Mouse (Mus musculus): ENCODE data around the gene Olfr414. TPM values are rescaled to one million over a fixed set of nuclear protein-coding genes. Genes with fewer than 3 reads are reported as not detected.

Gene Olfr414
- polyA plus RNA-seq, 1 experiment from 2014 or later = not detected

Other genes starting within 250 kb of the Olfr414 start
- gene Olfr419, start 172.0 kb upstream of the Olfr414 start, polyA plus RNA-seq (2015; fragmentation: Nextera tagmentation; extraction: Ambion mirVana) = not detected in 2 replicates
- 0.22 TPM in 1 of 2 replicates, not detected in the other for gene Mptx1, start 93.5 kb upstream of the Olfr414 start, polyA plus RNA-seq (2015; fragmentation: Nextera tagmentation; extraction: Ambion mirVana)
- not detected in 2 replicates for gene Olfr417, start 58.9 kb upstream of the Olfr414 start, polyA plus RNA-seq (2015; fragmentation: Nextera tagmentation; extraction: Ambion mirVana)
- gene Olfr248, start 33.0 kb upstream of the Olfr414 start, polyA plus RNA-seq (2015; fragmentation: Nextera tagmentation; extraction: Ambion mirVana) = not detected in 2 replicates
- not detected in 2 replicates for gene Olfr220, start 18.0 kb downstream of the Olfr414 start, polyA plus RNA-seq (2015; fragmentation: Nextera tagmentation; extraction: Ambion mirVana)
- 0.59 and 0.95 TPM in 2 replicates for gene Fmn2, start 77.8 kb downstream of the Olfr414 start, polyA plus RNA-seq (2015; fragmentation: Nextera tagmentation; extraction: Ambion mirVana)

All from kidney, embryonic 15.5 days (tissue).